Mouse (Mus musculus): ENCODE measurements around the gene Galnt12. TPM values are rescaled to one million over a fixed set of nuclear protein-coding genes. Genes with fewer than 3 reads are reported as not detected.

The Galnt12 gene
- polyA plus RNA-seq, 1 experiment from 2014 or later, result 57.9 TPM

DNA sequence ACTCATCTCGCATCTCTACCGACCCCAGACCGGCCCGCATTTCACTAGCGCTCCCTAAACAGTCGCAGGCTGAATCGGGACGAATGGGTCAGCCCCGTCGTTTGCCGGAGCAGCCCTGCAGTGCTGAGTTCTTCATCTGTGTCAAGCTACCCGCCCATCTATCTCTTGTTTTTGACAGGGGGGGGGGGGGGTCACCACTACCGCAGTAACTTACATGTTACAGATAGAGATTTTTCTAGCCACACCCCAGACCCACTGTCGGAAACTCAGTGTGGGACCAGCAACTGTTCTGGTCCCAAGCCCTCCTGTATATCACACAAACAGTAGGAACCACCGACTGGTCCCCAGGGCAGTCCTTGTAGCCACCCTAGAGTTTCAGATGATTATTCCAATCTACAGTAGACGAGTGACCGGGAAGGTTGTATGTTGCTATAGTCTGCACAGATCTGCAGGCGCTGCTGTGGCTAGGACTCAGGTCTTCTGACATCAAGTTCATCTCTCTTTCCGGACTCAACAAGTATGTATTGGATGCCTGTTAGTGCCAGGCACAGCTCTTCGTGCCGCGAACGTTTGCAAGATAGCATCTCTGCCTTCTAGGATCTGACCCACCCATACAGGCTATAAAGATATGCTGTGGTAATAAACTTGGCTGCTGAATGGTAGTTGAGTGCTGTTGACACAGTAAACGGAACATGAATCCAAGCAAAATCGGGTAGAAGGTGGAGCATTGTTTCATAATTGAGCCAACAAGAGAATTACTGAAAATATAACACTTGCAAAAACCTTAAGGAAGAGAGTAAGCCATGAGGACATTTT is 34.0 kb upstream of the Galnt12 start:
- DNase-seq (ENCODE audit: low spot score), result peak; percentile 51
- H3K4me1 ChIP-seq (replicated peaks; ENCODE audit: control insufficient read depth, insufficient read depth), result no peaks in the 10 kb centered on the region
- peak overlapping the region; percentile 80 for H3K9ac ChIP-seq (ENCODE audit: low read length)
- 24% methylated on average over 25 of the region's 25 CpGs for WGBS
- H3K27ac ChIP-seq (replicated peaks), result peak overlapping the region; percentile 83
- peak overlapping the region; percentile 80 for H3K4me3 ChIP-seq (ENCODE audit: low read depth, low read length)
- no peaks in the 10 kb centered on the region for H3K27me3 ChIP-seq (ENCODE audit: control insufficient read depth, insufficient read depth, low read length)
- no peaks in the 10 kb centered on the region for H3K36me3 ChIP-seq (ENCODE audit: control insufficient read depth, insufficient read depth, low read length)
- TF ChIP-seq CTCF (IDR thresholded peaks at IDR 0.05; ENCODE audit: low read depth) (no peak), EP300 (optimal IDR thresholded peaks at IDR 0.05) (no peak)
- no peaks in the 10 kb centered on the region for H3K9me3 ChIP-seq (ENCODE audit: control insufficient read depth, low read length)
- peak; percentile 41 for ATAC-seq (ENCODE audit: low FRiP score, low TSS enrichment)
- H3K4me2 ChIP-seq (replicated peaks; ENCODE audit: low read depth), result peak overlapping the region; percentile 76

GRCm38 (mm10) chr4:47060900-47061299 is 30.8 kb upstream of the Galnt12 start:
- Histone ChIP-seq H3K4me3 (ENCODE audit: low read depth, low read length) (no peak overlapping the region), H3K36me3 (ENCODE audit: control insufficient read depth, insufficient read depth, low read length) (no peaks in the 10 kb centered on the region), H3K4me2 (replicated peaks; ENCODE audit: low read depth) (no peak overlapping the region), H3K9me3 (ENCODE audit: control insufficient read depth, low read length) (no peaks in the 10 kb centered on the region), H3K27me3 (ENCODE audit: control insufficient read depth, insufficient read depth, low read length) (no peaks in the 10 kb centered on the region), H3K27ac (replicated peaks) (no peak overlapping the region), H3K9ac (ENCODE audit: low read length) (no peak overlapping the region), H3K4me1 (replicated peaks; ENCODE audit: control insufficient read depth, insufficient read depth) (no peaks in the 10 kb centered on the region)
- TF ChIP-seq CTCF (IDR thresholded peaks at IDR 0.05; ENCODE audit: low read depth) (no peak), EP300 (optimal IDR thresholded peaks at IDR 0.05) (no peak)
- peak; percentile 27; the same call in 1 of the 2 replicates for ATAC-seq (ENCODE audit: low FRiP score, low TSS enrichment)
- peak; percentile 48 for DNase-seq (ENCODE audit: low spot score)
- 13% methylated on average over 1 of the region's 1 CpGs for WGBS

- H3K27ac ChIP-seq (replicated peaks), result peak overlapping the region; percentile 74
- no peak overlapping the region for H3K4me3 ChIP-seq (ENCODE audit: low read depth, low read length)
- no peaks in the 10 kb centered on the region for H3K9me3 ChIP-seq (ENCODE audit: control insufficient read depth, low read length)
- ATAC-seq (ENCODE audit: low FRiP score, low TSS enrichment) (peak; percentile 97), DNase-seq (ENCODE audit: low spot score) (peak; percentile 78)
- no peaks in the 10 kb centered on the region for H3K27me3 ChIP-seq (ENCODE audit: control insufficient read depth, insufficient read depth, low read length)
- WGBS, result 25% methylated on average over 2 of the region's 2 CpGs
- TF ChIP-seq CTCF (IDR thresholded peaks at IDR 0.05; ENCODE audit: low read depth) (0 out of 2 replicates have a peak, but pooled peaks have one; percentile 19), EP300 (optimal IDR thresholded peaks at IDR 0.05) (peak; percentile 65)
- no peaks in the 10 kb centered on the region for H3K36me3 ChIP-seq (ENCODE audit: control insufficient read depth, insufficient read depth, low read length)
- H3K4me1 ChIP-seq (replicated peaks; ENCODE audit: control insufficient read depth, insufficient read depth), result no peaks in the 10 kb centered on the region
- H3K4me2 ChIP-seq (replicated peaks; ENCODE audit: low read depth), result no peak overlapping the region
- no peak overlapping the region for H3K9ac ChIP-seq (ENCODE audit: low read length)
These were observed 16.7 kb upstream of the Galnt12 start for GRCm38 (mm10) chr4:47075054-47075453.

DNA sequence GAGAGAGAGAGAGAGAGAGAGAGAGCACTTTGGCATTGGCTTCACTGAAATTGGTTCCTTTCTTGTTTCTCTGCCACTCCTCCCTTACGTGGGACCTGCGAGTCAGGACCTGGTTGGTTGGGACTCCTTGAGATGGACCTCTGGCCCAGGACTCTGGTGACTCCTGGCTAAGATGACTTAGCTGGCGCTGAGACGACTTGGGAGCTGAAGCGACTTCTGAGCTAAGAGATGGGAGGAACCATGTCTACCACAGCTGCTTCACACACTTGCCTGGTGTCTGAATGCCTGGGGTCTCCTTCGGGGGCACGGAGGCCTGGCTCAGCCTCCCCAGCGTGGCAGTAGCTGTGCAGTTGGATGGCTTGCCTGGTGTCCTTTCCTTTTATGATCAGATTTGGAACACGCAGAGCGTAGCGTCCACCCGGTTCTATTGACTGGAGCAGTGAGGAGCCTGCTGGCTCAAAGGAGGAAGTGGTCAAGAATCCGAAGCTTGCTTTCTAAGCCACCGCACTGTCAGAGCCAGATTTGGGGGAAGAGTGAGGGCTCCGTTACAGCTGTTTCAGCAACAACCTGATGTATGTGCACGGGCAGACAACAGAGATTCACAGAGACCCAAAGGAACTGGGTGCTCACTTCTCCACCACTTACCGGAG is 11.6 kb upstream of the Galnt12 start:
- Histone ChIP-seq H3K4me3 (ENCODE audit: low read depth, low read length) (no peak overlapping the region), H3K9ac (ENCODE audit: low read length) (no peak overlapping the region), H3K9me3 (ENCODE audit: control insufficient read depth, low read length) (no peaks in the 10 kb centered on the region), H3K27me3 (ENCODE audit: control insufficient read depth, insufficient read depth, low read length) (no peaks in the 10 kb centered on the region), H3K4me1 (replicated peaks; ENCODE audit: control insufficient read depth, insufficient read depth) (no peaks in the 10 kb centered on the region), H3K27ac (replicated peaks) (no peak overlapping the region), H3K4me2 (replicated peaks; ENCODE audit: low read depth) (no peak overlapping the region), H3K36me3 (ENCODE audit: control insufficient read depth, insufficient read depth, low read length) (no peaks in the 10 kb centered on the region)
- 84% methylated on average over 17 of the region's 17 CpGs for WGBS
- ATAC-seq (ENCODE audit: low FRiP score, low TSS enrichment) (no peak), DNase-seq (ENCODE audit: low spot score) (no peak)
- TF ChIP-seq CTCF (IDR thresholded peaks at IDR 0.05; ENCODE audit: low read depth) (no peak), EP300 (optimal IDR thresholded peaks at IDR 0.05) (no peak)

- Histone ChIP-seq H3K36me3 (ENCODE audit: control insufficient read depth, insufficient read depth, low read length) (no peaks in the 10 kb centered on the region), H3K4me2 (replicated peaks; ENCODE audit: low read depth) (no peak overlapping the region), H3K27ac (replicated peaks) (no peak overlapping the region), H3K9ac (ENCODE audit: low read length) (no peak overlapping the region), H3K9me3 (ENCODE audit: control insufficient read depth, low read length) (no peaks in the 10 kb centered on the region), H3K4me1 (replicated peaks; ENCODE audit: control insufficient read depth, insufficient read depth) (no peaks in the 10 kb centered on the region), H3K4me3 (ENCODE audit: low read depth, low read length) (no peak overlapping the region), H3K27me3 (ENCODE audit: control insufficient read depth, insufficient read depth, low read length) (no peaks in the 10 kb centered on the region)
- TF ChIP-seq EP300 (optimal IDR thresholded peaks at IDR 0.05) (no peak), CTCF (IDR thresholded peaks at IDR 0.05; ENCODE audit: low read depth) (no peak)
- WGBS, result 97% methylated on average over 4 of the region's 4 CpGs
- no peak for ATAC-seq (ENCODE audit: low FRiP score, low TSS enrichment)
- DNase-seq (ENCODE audit: low spot score), result no peak
These were observed 11.1 kb upstream of the Galnt12 start for GRCm38 (mm10) chr4:47080647-47081010.

DNA sequence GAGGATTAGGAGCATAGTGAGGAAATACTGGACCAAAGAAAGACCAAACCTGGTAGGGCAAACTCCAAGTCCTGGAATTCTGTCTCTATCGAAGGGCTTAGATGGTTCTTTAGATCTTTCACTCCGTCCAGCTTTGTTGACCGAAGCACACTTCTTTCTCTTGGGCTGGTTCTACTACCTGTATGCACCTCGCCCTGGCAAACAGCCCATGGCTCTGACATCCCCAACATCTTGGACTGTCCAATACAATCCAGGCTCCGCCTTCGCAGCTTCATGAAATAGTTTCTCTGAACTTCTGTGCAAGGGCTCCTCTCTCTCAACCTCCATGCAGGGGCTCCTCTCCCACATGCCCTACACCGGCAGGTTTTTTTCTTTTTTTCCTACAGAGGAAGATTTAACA is 7.9 kb upstream of the Galnt12 start:
- Histone ChIP-seq H3K4me2 (replicated peaks; ENCODE audit: low read depth) (no peak overlapping the region), H3K36me3 (ENCODE audit: control insufficient read depth, insufficient read depth, low read length) (no peaks in the 10 kb centered on the region), H3K4me1 (replicated peaks; ENCODE audit: control insufficient read depth, insufficient read depth) (no peaks in the 10 kb centered on the region), H3K27ac (replicated peaks) (no peak overlapping the region), H3K9ac (ENCODE audit: low read length) (no peak overlapping the region), H3K4me3 (ENCODE audit: low read depth, low read length) (no peak overlapping the region), H3K27me3 (ENCODE audit: control insufficient read depth, insufficient read depth, low read length) (no peaks in the 10 kb centered on the region), H3K9me3 (ENCODE audit: control insufficient read depth, low read length) (no peaks in the 10 kb centered on the region)
- 81% methylated on average over 7 of the region's 7 CpGs for WGBS
- DNase-seq (ENCODE audit: low spot score), result peak; percentile 61
- ATAC-seq (ENCODE audit: low FRiP score, low TSS enrichment), result peak; percentile 80
- no peak for TF ChIP-seq CTCF (IDR thresholded peaks at IDR 0.05; ENCODE audit: low read depth)
- no peak for TF ChIP-seq EP300 (optimal IDR thresholded peaks at IDR 0.05)

All from stomach, postnatal 0 days (tissue).